Mouse (Mus musculus) kidney, embryonic 15.5 days (tissue): ENCODE measurements around the gene Nle1. TPM values are rescaled to one million over a fixed set of nuclear protein-coding genes. Genes with fewer than 3 reads are reported as not detected.

ENCODE experiments used
- ATAC-seq: fragments of 200-750 bp; cut with Nextera tagmentation; replicated peaks from 2 replicates; pipeline ENCODE4 v1.8.0; 2017; ENCODE audit warnings: moderate TSS enrichment; ENCODE audit not compliant: low FRiP score
- H3K27ac ChIP-seq: fragments of 300-500 bp; sonication (generic); 2 replicates; pipeline ENCODE4 v1.5.1; 2015; ENCODE audit warnings: mild to moderate bottlenecking, inconsistent platforms
- H3K27me3 ChIP-seq: fragments of 300-500 bp; sonication (generic); 2 replicates; pipeline ENCODE4 v1.6.1; 2015; ENCODE audit warnings: inconsistent platforms
- H3K36me3 ChIP-seq: fragments of 300-500 bp; sonication (generic); 2 replicates; pipeline ENCODE4 v1.6.1; 2015; ENCODE audit warnings: inconsistent platforms
- H3K4me1 ChIP-seq: fragments of 300-500 bp; sonication (generic); 2 replicates; pipeline ENCODE4 v1.6.1; 2015; ENCODE audit warnings: inconsistent platforms
- H3K4me2 ChIP-seq: fragments of 300-500 bp; sonication (generic); 2 replicates; pipeline ENCODE4 v1.6.1; 2015; ENCODE audit warnings: moderate library complexity, mild to moderate bottlenecking, inconsistent platforms
- H3K4me3 ChIP-seq: fragments of 300-500 bp; sonication (generic); replicated peaks from 2 replicates; pipeline ENCODE4 v1.5.1; 2015; ENCODE audit warnings: mild to moderate bottlenecking, inconsistent platforms
- H3K9ac ChIP-seq: fragments of 300-500 bp; sonication (generic); 2 replicates; pipeline ENCODE4 v1.6.1; 2015; ENCODE audit warnings: mild to moderate bottlenecking, inconsistent platforms
- H3K9me3 ChIP-seq: fragments of 300-500 bp; sonication (generic); replicated peaks from 2 replicates; pipeline ENCODE4 v1.6.1; 2016; ENCODE audit warnings: inconsistent platforms
- WGBS: fragments of 180-500 bp; shearing (Covaris S2); methylation state at CpG from one replicate; pipeline ENCODE4 v1.1.7; 2015; ENCODE audit warnings: mixed read lengths; 5-methylcytosine and 5-hydroxymethylcytosine counted together
- polyA plus RNA-seq: library from polyadenylated mRNA; unstranded; fragments of >200 nt; fragmentation: Nextera tagmentation; extraction: Ambion mirVana; gene quantifications from 2 replicates; pipeline ENCODE4 v1.2.1, GENCODE M21; 2015

Nle1 gene
- polyA plus RNA-seq, 1 experiment from 2014 or later: 40.0 TPM

GRCm38 (mm10) chr11:82863059-82863458, 45.2 kb downstream of the Nle1 start:
- WGBS: 89% methylated on average over 2 of the region's 2 CpGs
- Histone ChIP-seq H3K9me3 (no peaks in the 10 kb centered on the region), H3K4me1 (peaks cover 17% of the 10 kb centered on the region), H3K4me2 (no peak overlapping the region), H3K27me3 (no peaks in the 10 kb centered on the region), H3K36me3 (no peaks in the 10 kb centered on the region), H3K4me3 (no peak overlapping the region), H3K9ac (no peak overlapping the region), H3K27ac (no peak overlapping the region)
- no peak for ATAC-seq

- 88% methylated on average over 9 of the region's 9 CpGs for WGBS
- no peak overlapping the region for H3K4me2 ChIP-seq
- peaks cover 17% of the 10 kb centered on the region for H3K4me1 ChIP-seq
- ATAC-seq: no peak
- H3K36me3 ChIP-seq: no peaks in the 10 kb centered on the region
- H3K27me3 ChIP-seq: no peaks in the 10 kb centered on the region
- H3K27ac ChIP-seq: no peak overlapping the region
- H3K9ac ChIP-seq: no peak overlapping the region
- no peak overlapping the region for H3K4me3 ChIP-seq
- no peaks in the 10 kb centered on the region for H3K9me3 ChIP-seq
Observed at GRCm38 (mm10) chr11:82862638-82863037, 45.6 kb downstream of the Nle1 start.

DNA sequence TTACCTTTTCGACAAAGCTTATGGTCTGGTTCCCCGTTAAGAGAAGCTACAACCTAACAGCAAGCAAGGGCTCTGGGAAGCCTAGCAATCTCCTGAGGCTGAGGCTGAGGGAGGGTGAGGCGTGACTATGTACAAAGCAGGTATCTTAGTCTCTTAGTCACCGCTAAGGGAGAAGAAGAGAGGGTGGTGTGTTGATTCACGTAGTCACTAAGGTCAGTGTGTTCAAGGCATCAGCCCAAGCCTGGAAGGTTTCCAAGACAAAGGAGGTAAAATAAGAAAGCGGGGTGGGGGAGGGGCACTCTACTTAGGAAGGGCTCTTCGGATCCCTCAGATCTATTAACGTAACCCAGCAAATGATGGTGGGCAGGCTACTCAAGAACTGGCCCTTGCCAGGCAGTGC, 46.7 kb downstream of the Nle1 start:
- Histone ChIP-seq H3K27ac (no peak overlapping the region), H3K4me3 (no peak overlapping the region), H3K27me3 (no peaks in the 10 kb centered on the region), H3K4me2 (no peak overlapping the region), H3K36me3 (no peaks in the 10 kb centered on the region), H3K9me3 (no peaks in the 10 kb centered on the region), H3K9ac (no peak overlapping the region), H3K4me1 (peaks cover 21% of the 10 kb centered on the region)
- no peak for ATAC-seq
- WGBS: 62% methylated on average over 8 of the region's 8 CpGs

DNA sequence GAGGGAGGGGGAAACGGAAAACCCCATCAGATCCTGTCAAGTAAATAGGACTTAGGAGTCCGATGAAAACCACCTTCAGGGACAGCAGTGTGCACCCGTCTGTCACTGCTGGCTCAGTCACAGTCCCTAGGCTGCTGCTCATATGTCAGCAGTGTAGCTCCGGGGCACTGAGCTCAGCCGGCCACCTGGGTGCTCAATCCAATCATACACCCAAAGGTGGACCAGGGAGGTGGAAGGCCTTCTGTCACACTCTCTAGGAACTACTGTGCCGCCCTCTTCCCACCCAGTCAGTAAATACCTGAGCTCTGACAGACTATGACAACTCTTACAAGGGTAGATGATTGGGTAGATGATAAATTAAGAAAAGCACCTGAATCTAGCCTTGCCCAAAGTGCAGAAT, 47.5 kb downstream of the Nle1 start:
- H3K9ac ChIP-seq: no peak overlapping the region
- 80% methylated on average over 6 of the region's 6 CpGs for WGBS
- no peaks in the 10 kb centered on the region for H3K27me3 ChIP-seq
- H3K4me3 ChIP-seq: no peak overlapping the region
- no peaks in the 10 kb centered on the region for H3K9me3 ChIP-seq
- peaks cover 27% of the 10 kb centered on the region for H3K4me1 ChIP-seq
- no peak for ATAC-seq
- no peak overlapping the region for H3K4me2 ChIP-seq
- H3K27ac ChIP-seq: no peak overlapping the region
- no peaks in the 10 kb centered on the region for H3K36me3 ChIP-seq

GRCm38 (mm10) chr11:82857307-82857848, 50.8 kb downstream of the Nle1 start:
- Histone ChIP-seq H3K27ac (no peak overlapping the region), H3K4me1 (peaks cover 37% of the 10 kb centered on the region)
- 79% methylated on average over 13 of the region's 13 CpGs for WGBS

DNA sequence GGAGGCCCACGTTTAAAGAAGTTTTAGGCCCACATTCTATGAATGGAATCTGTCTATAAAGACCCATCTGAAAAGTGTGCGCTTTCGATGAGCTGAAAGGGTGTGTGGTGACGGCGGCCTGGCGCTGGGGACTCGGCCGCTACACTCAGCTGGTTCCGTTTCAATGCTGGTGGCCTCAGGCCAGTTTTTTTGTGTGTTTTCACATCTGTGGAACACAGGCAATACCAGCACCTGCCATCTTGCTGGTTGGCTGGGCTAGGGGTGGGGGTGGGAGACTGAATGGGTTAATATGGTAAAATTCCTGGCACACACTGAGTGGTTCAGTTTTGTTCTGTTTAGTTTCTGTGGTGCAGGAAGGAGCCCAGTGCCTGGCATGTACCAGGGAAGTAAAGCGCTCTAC, 52.2 kb downstream of the Nle1 start:
- H3K4me2 ChIP-seq: no peak overlapping the region
- H3K27ac ChIP-seq: peak overlapping the region; percentile 14; the same call in 1 of the 2 replicates
- 80% methylated on average over 10 of the region's 10 CpGs for WGBS
- no peak for ATAC-seq
- no peak overlapping the region for H3K9ac ChIP-seq
- no peaks in the 10 kb centered on the region for H3K36me3 ChIP-seq
- no peak overlapping the region for H3K4me3 ChIP-seq
- no peaks in the 10 kb centered on the region for H3K9me3 ChIP-seq
- peaks cover 33% of the 10 kb centered on the region for H3K4me1 ChIP-seq
- H3K27me3 ChIP-seq: no peaks in the 10 kb centered on the region

More at GRCm38 (mm10) chr11:82857307-82857848, 50.8 kb downstream of the Nle1 start:
- no peaks in the 10 kb centered on the region for H3K9me3 ChIP-seq
- H3K36me3 ChIP-seq: no peaks in the 10 kb centered on the region
- no peaks in the 10 kb centered on the region for H3K27me3 ChIP-seq
- H3K4me2 ChIP-seq: no peak overlapping the region
- no peak for ATAC-seq
- H3K9ac ChIP-seq: no peak overlapping the region
- H3K4me3 ChIP-seq: no peak overlapping the region

DNA sequence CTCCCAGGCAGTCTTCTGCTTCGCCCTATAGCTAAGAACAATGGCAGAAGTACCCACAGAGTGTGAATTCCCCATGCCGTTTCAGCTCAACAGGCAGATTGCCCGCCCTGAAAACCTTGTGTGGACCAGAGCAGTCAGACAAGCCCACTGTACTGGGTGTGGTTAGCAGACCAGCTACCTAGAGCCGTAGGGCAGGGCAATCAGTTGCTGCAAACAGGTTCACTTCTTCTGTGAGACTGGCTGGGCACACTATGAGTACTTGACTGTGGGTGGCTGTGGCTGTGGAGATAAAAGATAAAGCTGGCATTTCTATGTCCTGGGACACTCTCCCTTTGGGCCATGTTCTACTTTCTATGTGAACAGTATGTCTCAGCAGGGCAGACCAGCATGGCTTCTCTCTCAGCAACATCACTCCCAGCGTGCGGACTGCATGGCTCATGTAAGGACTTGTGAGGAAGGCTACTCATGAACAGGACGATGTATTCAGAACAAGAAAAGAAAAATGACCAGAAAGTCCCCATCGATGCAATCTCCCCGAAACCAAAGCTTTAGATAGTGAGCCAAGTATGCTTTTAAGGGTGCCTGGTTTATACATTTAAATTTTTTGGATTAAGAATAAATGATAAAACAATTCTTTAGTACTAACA, 52.8 kb downstream of the Nle1 start:
- H3K27ac ChIP-seq: peak overlapping the region; percentile 47
- peak; percentile 54; the same call in 1 of the 2 replicates for ATAC-seq
- WGBS: 80% methylated on average over 9 of the region's 9 CpGs
- H3K4me1 ChIP-seq: peaks cover 35% of the 10 kb centered on the region
- H3K4me3 ChIP-seq: no peak overlapping the region
- no peaks in the 10 kb centered on the region for H3K27me3 ChIP-seq
- H3K36me3 ChIP-seq: no peaks in the 10 kb centered on the region
- H3K4me2 ChIP-seq: no peak overlapping the region
- H3K9me3 ChIP-seq: no peaks in the 10 kb centered on the region
- no peak overlapping the region for H3K9ac ChIP-seq

GRCm38 (mm10) chr11:82854111-82854510, 54.1 kb downstream of the Nle1 start:
- H3K36me3 ChIP-seq: no peaks in the 10 kb centered on the region
- H3K4me2 ChIP-seq: no peak overlapping the region
- no peak overlapping the region for H3K4me3 ChIP-seq
- H3K9ac ChIP-seq: no peak overlapping the region
- H3K9me3 ChIP-seq: no peaks in the 10 kb centered on the region
- ATAC-seq: no peak
- H3K27me3 ChIP-seq: no peaks in the 10 kb centered on the region
- H3K4me1 ChIP-seq: peaks cover 45% of the 10 kb centered on the region
- WGBS: 83% methylated on average over 6 of the region's 6 CpGs
- H3K27ac ChIP-seq: no peak overlapping the region

DNA sequence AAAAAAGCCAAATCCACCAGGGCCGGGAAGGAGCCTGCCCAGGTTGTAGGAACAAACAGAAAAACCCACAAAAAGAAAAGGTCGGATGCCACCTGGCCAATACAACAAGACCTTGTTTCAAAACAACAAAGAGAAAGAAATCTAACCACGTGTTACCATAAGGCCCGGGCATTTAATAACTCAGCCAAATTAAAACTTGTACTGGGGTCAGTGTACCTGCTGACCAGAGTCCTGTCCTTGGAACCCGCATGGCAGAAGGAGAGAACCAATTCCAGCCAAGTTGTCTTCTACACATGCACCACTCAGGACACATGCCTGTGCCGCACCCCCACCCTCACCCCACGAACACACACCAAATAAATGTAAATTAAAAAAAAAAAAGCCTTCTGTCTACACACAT, 55.3 kb downstream of the Nle1 start:
- Histone ChIP-seq H3K9me3 (no peaks in the 10 kb centered on the region), H3K27me3 (no peaks in the 10 kb centered on the region), H3K27ac (no peak overlapping the region), H3K4me2 (no peak overlapping the region), H3K4me1 (peaks cover 45% of the 10 kb centered on the region), H3K36me3 (no peaks in the 10 kb centered on the region), H3K9ac (no peak overlapping the region), H3K4me3 (no peak overlapping the region)
- WGBS: 83% methylated on average over 7 of the region's 7 CpGs
- no peak for ATAC-seq

- Histone ChIP-seq H3K27me3 (no peaks in the 10 kb centered on the region), H3K4me2 (no peak overlapping the region), H3K27ac (no peak overlapping the region), H3K4me1 (peaks cover 49% of the 10 kb centered on the region), H3K4me3 (no peak overlapping the region), H3K36me3 (no peaks in the 10 kb centered on the region), H3K9me3 (no peaks in the 10 kb centered on the region), H3K9ac (no peak overlapping the region)
- no peak for ATAC-seq
- WGBS: 85% methylated on average over 10 of the region's 10 CpGs
Observed at GRCm38 (mm10) chr11:82852540-82852939, 55.7 kb downstream of the Nle1 start.

- Histone ChIP-seq H3K9ac (no peak overlapping the region), H3K27me3 (no peaks in the 10 kb centered on the region), H3K27ac (no peak overlapping the region), H3K4me1 (peaks cover 53% of the 10 kb centered on the region), H3K9me3 (no peaks in the 10 kb centered on the region), H3K36me3 (no peaks in the 10 kb centered on the region), H3K4me3 (no peak overlapping the region), H3K4me2 (no peak overlapping the region)
- no peak for ATAC-seq
- 74% methylated on average over 11 of the region's 11 CpGs for WGBS
Observed at GRCm38 (mm10) chr11:82852115-82852514, 56.1 kb downstream of the Nle1 start.
